Mouse (Mus musculus) common myeloid progenitor, adult 5-6 weeks (primary cell): ENCODE data around the gene Mybph. TPM values are rescaled to one million over a fixed set of nuclear protein-coding genes. Genes with fewer than 3 reads are reported as not detected.

ENCODE experiments used
- ATAC-seq: replicated peaks from 2 replicates; pipeline ENCODE4 v1.8.0; 2016; ENCODE audit warnings: low read depth, mild to moderate bottlenecking, moderate TSS enrichment, inconsistent platforms; ENCODE audit not compliant: poor library complexity, severe bottlenecking
- total RNA-seq: library from RNA; stranded (forward); fragments of 200-1000, 187-1606 nt; gene quantifications from 2 replicates; pipeline ENCODE4 v1.2.3, GENCODE M21; 2017

The Mybph gene
- total RNA-seq, 1 experiment from 2014 or later = not detected

- no peak for ATAC-seq
These were observed 11.2 kb upstream of the Mybph start, which contains the start of gene Chil1 for GRCm38 (mm10) chr1:134182025-134182424. Chil1 (plus strand) TSS chr1:134182176.

GRCm38 (mm10) chr1:134184089-134184488, 9.2 kb upstream of the Mybph start:
- no peak for ATAC-seq

GRCm38 (mm10) chr1:134188217-134188616, 5.0 kb upstream of the Mybph start:
- ATAC-seq = no peak

- ATAC-seq = peak; percentile 95
These were observed 4.1 kb upstream of the Mybph start for GRCm38 (mm10) chr1:134188989-134189729.

- no peak for ATAC-seq
These were observed 2.1 kb upstream of the Mybph start for GRCm38 (mm10) chr1:134191192-134191591.

GRCm38 (mm10) chr1:134192024-134192423, 1.2 kb upstream of the Mybph start:
- no peak for ATAC-seq

GRCm38 (mm10) chr1:134193674-134194197, 488 bp downstream of the Mybph start:
- ATAC-seq = no peak

- ATAC-seq = no peak
These were observed 1.2 kb downstream of the Mybph start for GRCm38 (mm10) chr1:134194298-134195022.

GRCm38 (mm10) chr1:134195117-134195516, 1.9 kb downstream of the Mybph start:
- ATAC-seq = no peak

GRCm38 (mm10) chr1:134195571-134195970, 2.3 kb downstream of the Mybph start:
- ATAC-seq = peak; percentile 55

- peak; percentile 16 for ATAC-seq
These were observed 2.7 kb downstream of the Mybph start for GRCm38 (mm10) chr1:134195979-134196378.

- ATAC-seq = peak; percentile 89
These were observed 3.1 kb downstream of the Mybph start for GRCm38 (mm10) chr1:134196386-134196785.

- no peak for ATAC-seq
These were observed 4.2 kb downstream of the Mybph start for GRCm38 (mm10) chr1:134197325-134197982.

- no peak for ATAC-seq
These were observed 5.1 kb downstream of the Mybph start for GRCm38 (mm10) chr1:134198197-134198995.

GRCm38 (mm10) chr1:134200481-134200880, 7.2 kb downstream of the Mybph start:
- no peak for ATAC-seq

- ATAC-seq = no peak
These were observed 7.9 kb downstream of the Mybph start for GRCm38 (mm10) chr1:134200998-134201686.

GRCm38 (mm10) chr1:134201751-134202420, 8.6 kb downstream of the Mybph start:
- peak; percentile 76 for ATAC-seq

- no peak for ATAC-seq
These were observed 11.0 kb downstream of the Mybph start for GRCm38 (mm10) chr1:134204230-134204629.
